Comparison of ENCODE assay signal across 8 mouse cellular contexts in genomic region chr2:121412843-121413386, GRCm38 (mm10). TPM values are rescaled to one million over a fixed set of nuclear protein-coding genes. Genes with fewer than 3 reads are reported as not detected.
A peak's percentile ranks its signal among the peaks of the same experiment; 100 is the strongest.
DNase-seq lines count a peak whose midpoint lies in the region; ATAC-seq lines count a peak whose summit lies in the region.

No protein-coding gene starts in this region.

- H3K4me1 ChIP-seq in kidney, embryonic 15.5 days, result peaks cover 30% of the 10 kb centered on the region
- peaks cover 20% of the 10 kb centered on the region for H3K4me1 ChIP-seq in embryonic facial prominence, embryonic 12.5 days
- H3K4me1 ChIP-seq in intestine, embryonic 15.5 days (replicated peaks), result peaks cover 7% of the 10 kb centered on the region; the same call in 1 of the 2 replicates
- peaks cover 26% of the 10 kb centered on the region for H3K4me1 ChIP-seq in midbrain, embryonic 16.5 days (ENCODE audit: control insufficient read depth, insufficient read depth, low read length)

- H3K4me2 ChIP-seq in kidney, embryonic 15.5 days, result peak overlapping the region; percentile 68
- peak overlapping the region; percentile 75 for H3K4me2 ChIP-seq in embryonic facial prominence, embryonic 12.5 days (replicated peaks)
- peak overlapping the region; percentile 73 for H3K4me2 ChIP-seq in intestine, embryonic 15.5 days (replicated peaks)
- peak overlapping the region; percentile 64 for H3K4me2 ChIP-seq in midbrain, embryonic 16.5 days (ENCODE audit: low read length)

- peak overlapping the region; percentile 63 for H3K9ac ChIP-seq in kidney, embryonic 15.5 days
- peak overlapping the region; percentile 99 for H3K9ac ChIP-seq in embryonic facial prominence, embryonic 12.5 days
- H3K9ac ChIP-seq in intestine, embryonic 15.5 days, result peak overlapping the region; percentile 68
- peak overlapping the region; percentile 96 for H3K9ac ChIP-seq in midbrain, embryonic 16.5 days (ENCODE audit: low read depth, low read length)

- ATAC-seq in kidney, embryonic 15.5 days (replicated peaks; ENCODE audit: low FRiP score), result 0 out of 2 replicates have a peak, but pooled peaks have one; percentile 0
- ATAC-seq in embryonic facial prominence, embryonic 12.5 days (ENCODE audit: insufficient number of reproducible peaks, insufficient read depth, low FRiP score, low TSS enrichment), result no peak
- ATAC-seq in intestine, embryonic 15.5 days, result peak; percentile 2; the same call in 1 of the 2 replicates
- peak; percentile 16; the same call in 1 of the 2 replicates for ATAC-seq in midbrain, embryonic 16.5 days

- H3K36me3 ChIP-seq in kidney, embryonic 15.5 days, result peaks cover 15% of the 10 kb centered on the region
- peaks cover 12% of the 10 kb centered on the region for H3K36me3 ChIP-seq in embryonic facial prominence, embryonic 12.5 days
- no peaks in the 10 kb centered on the region for H3K36me3 ChIP-seq in intestine, embryonic 15.5 days
- H3K36me3 ChIP-seq in midbrain, embryonic 16.5 days (ENCODE audit: control insufficient read depth, insufficient read depth, low read length), result no peaks in the 10 kb centered on the region

- WGBS in kidney, embryonic 15.5 days, result 10% methylated on average over 4 of the region's 4 CpGs
- 13% methylated on average over 4 of the region's 4 CpGs for WGBS in embryonic facial prominence, embryonic 12.5 days
- 8% methylated on average over 4 of the region's 4 CpGs for WGBS in intestine, embryonic 15.5 days
- 11% methylated on average over 4 of the region's 4 CpGs for WGBS in midbrain, embryonic 16.5 days

- H3K27ac ChIP-seq in kidney, embryonic 15.5 days, result peak overlapping the region; percentile 98
- H3K27ac ChIP-seq in embryonic facial prominence, embryonic 12.5 days, result peak overlapping the region; percentile 98
- H3K27ac ChIP-seq in intestine, embryonic 15.5 days, result peak overlapping the region; percentile 97
- peak overlapping the region; percentile 94 for H3K27ac ChIP-seq in midbrain, embryonic 16.5 days (ENCODE audit: low read length)

- no peaks in the 10 kb centered on the region for H3K27me3 ChIP-seq in kidney, embryonic 15.5 days
- H3K27me3 ChIP-seq in embryonic facial prominence, embryonic 12.5 days, result no peaks in the 10 kb centered on the region
- no peaks in the 10 kb centered on the region for H3K27me3 ChIP-seq in intestine, embryonic 15.5 days (replicated peaks)
- no peaks in the 10 kb centered on the region for H3K27me3 ChIP-seq in midbrain, embryonic 16.5 days (ENCODE audit: control insufficient read depth, insufficient read depth, low read depth, low read length)

- no peak for DNase-seq in kidney, postnatal 14 days
- DNase-seq in MEL-GATA-1-ER (ENCODE audit: extremely low read depth, low read depth), result peak; percentile 55
- no peak for DNase-seq in retina, postnatal 1 day
- no peak for DNase-seq in cerebellum, postnatal 25 days

- no peaks in the 10 kb centered on the region for H3K9me3 ChIP-seq in kidney, embryonic 15.5 days (replicated peaks)
- H3K9me3 ChIP-seq in embryonic facial prominence, embryonic 12.5 days, result no peaks in the 10 kb centered on the region
- H3K9me3 ChIP-seq in intestine, embryonic 15.5 days, result no peaks in the 10 kb centered on the region
- H3K9me3 ChIP-seq in midbrain, embryonic 16.5 days (replicated peaks; ENCODE audit: control insufficient read depth, low read length, poor library complexity, severe bottlenecking), result no peaks in the 10 kb centered on the region

- H3K4me3 ChIP-seq in kidney, embryonic 15.5 days (replicated peaks), result peak overlapping the region; percentile 96
- peak overlapping the region; percentile 97 for H3K4me3 ChIP-seq in embryonic facial prominence, embryonic 12.5 days
- H3K4me3 ChIP-seq in intestine, embryonic 15.5 days (replicated peaks), result peak overlapping the region; percentile 98
- H3K4me3 ChIP-seq in midbrain, embryonic 16.5 days (ENCODE audit: low read depth, low read length), result peak overlapping the region; percentile 99

RNA-seq across cellular contexts. Expression of gene Pdia3, which starts 0.7 kb away (rescaled TPM):
- polyA plus RNA-seq in kidney, embryonic 15.5 days (2015; fragmentation: Nextera tagmentation; extraction: Ambion mirVana), result 811 and 867 TPM in 2 replicates
- polyA plus RNA-seq in embryonic facial prominence, embryonic 12.5 days (2016; fragmentation: Nextera tagmentation; extraction: Ambion mirVana), result 634 and 678 TPM in 2 replicates
- 834 and 874 TPM in 2 replicates for polyA plus RNA-seq in intestine, embryonic 15.5 days (2015; fragmentation: Nextera tagmentation; extraction: Ambion mirVana)
- polyA plus RNA-seq in midbrain, embryonic 16.5 days (2015; fragmentation: Nextera tagmentation; extraction: Ambion mirVana), result 377 and 397 TPM in 2 replicates

RNA-seq across cellular contexts. Expression of gene Catsper2, which starts 0.7 kb away (rescaled TPM):
- polyA plus RNA-seq in kidney, embryonic 15.5 days (2015; fragmentation: Nextera tagmentation; extraction: Ambion mirVana), result 1.8 and 2.7 TPM in 2 replicates
- 2.1 and 4.2 TPM in 2 replicates for polyA plus RNA-seq in embryonic facial prominence, embryonic 12.5 days (2016; fragmentation: Nextera tagmentation; extraction: Ambion mirVana)
- polyA plus RNA-seq in intestine, embryonic 15.5 days (2015; fragmentation: Nextera tagmentation; extraction: Ambion mirVana), result 1.1 and 2.0 TPM in 2 replicates
- polyA plus RNA-seq in midbrain, embryonic 16.5 days (2015; fragmentation: Nextera tagmentation; extraction: Ambion mirVana), result 4.1 and 6.0 TPM in 2 replicates

RNA-seq across cellular contexts. Expression of gene Strc, which starts 25.9 kb away (rescaled TPM):
- not detected in 2 replicates for polyA plus RNA-seq in kidney, embryonic 15.5 days (2015; fragmentation: Nextera tagmentation; extraction: Ambion mirVana)
- polyA plus RNA-seq in embryonic facial prominence, embryonic 12.5 days (2016; fragmentation: Nextera tagmentation; extraction: Ambion mirVana), result 0.03 TPM in 1 of 2 replicates, not detected in the other
- not detected in 2 replicates for polyA plus RNA-seq in intestine, embryonic 15.5 days (2015; fragmentation: Nextera tagmentation; extraction: Ambion mirVana)
- 0.03 and 0.04 TPM in 2 replicates for polyA plus RNA-seq in midbrain, embryonic 16.5 days (2015; fragmentation: Nextera tagmentation; extraction: Ambion mirVana)

RNA-seq across cellular contexts. Expression of gene Ell3, which starts 31.2 kb away (rescaled TPM):
- polyA plus RNA-seq in kidney, embryonic 15.5 days (2015; fragmentation: Nextera tagmentation; extraction: Ambion mirVana), result 11.2 and 12.9 TPM in 2 replicates
- 12.4 and 15.6 TPM in 2 replicates for polyA plus RNA-seq in embryonic facial prominence, embryonic 12.5 days (2016; fragmentation: Nextera tagmentation; extraction: Ambion mirVana)
- 8.5 and 9.2 TPM in 2 replicates for polyA plus RNA-seq in intestine, embryonic 15.5 days (2015; fragmentation: Nextera tagmentation; extraction: Ambion mirVana)
- polyA plus RNA-seq in midbrain, embryonic 16.5 days (2015; fragmentation: Nextera tagmentation; extraction: Ambion mirVana), result 2.9 and 3.5 TPM in 2 replicates

RNA-seq across cellular contexts. Expression of gene Serf2, which starts 36.1 kb away (rescaled TPM):
- polyA plus RNA-seq in kidney, embryonic 15.5 days (2015; fragmentation: Nextera tagmentation; extraction: Ambion mirVana), result 482 and 510 TPM in 2 replicates
- 495 and 504 TPM in 2 replicates for polyA plus RNA-seq in embryonic facial prominence, embryonic 12.5 days (2016; fragmentation: Nextera tagmentation; extraction: Ambion mirVana)
- polyA plus RNA-seq in intestine, embryonic 15.5 days (2015; fragmentation: Nextera tagmentation; extraction: Ambion mirVana), result 476 and 498 TPM in 2 replicates
- 247 and 265 TPM in 2 replicates for polyA plus RNA-seq in midbrain, embryonic 16.5 days (2015; fragmentation: Nextera tagmentation; extraction: Ambion mirVana)
